Mouse (Mus musculus): Measurements from ENCODE around the gene Utp15. TPM values are rescaled to one million over a fixed set of nuclear protein-coding genes. Genes with fewer than 3 reads are reported as not detected.

Gene Utp15
- polyA plus RNA-seq, 1 experiment from 2014 or later: 26.4 TPM

DNA sequence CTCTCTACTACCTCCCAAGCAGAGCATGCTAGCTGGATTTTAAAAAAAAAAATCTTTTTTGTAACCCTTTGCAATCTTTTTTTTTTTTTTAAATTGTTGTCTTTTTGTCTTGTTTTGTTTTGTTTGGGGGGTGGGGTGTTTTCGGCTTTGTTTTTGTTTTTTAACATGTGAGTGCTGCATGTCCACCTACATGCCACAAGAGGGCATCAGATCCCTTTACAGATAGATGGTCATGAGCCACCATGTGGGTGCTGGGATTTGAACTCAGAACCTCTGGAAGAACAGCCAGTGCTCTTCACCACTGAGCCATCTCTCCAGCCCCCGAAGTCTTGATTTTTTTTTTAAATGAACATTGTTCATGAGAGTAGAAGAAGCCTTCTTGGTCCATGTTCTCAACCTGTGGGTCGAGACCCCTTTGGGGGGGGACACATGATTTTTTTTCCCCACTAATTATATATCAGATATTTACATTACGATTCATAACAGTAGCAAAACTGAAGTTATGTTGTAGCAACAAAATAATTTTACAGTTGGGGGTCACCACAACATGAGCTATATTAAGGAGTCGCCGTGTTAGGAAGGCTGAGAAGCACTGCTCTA is 35.1 kb upstream of the Utp15 start:
- Histone ChIP-seq H3K27ac (ENCODE audit: low read depth, low read length) (no peak overlapping the region), H3K9ac (ENCODE audit: low read length) (no peak overlapping the region), H3K4me2 (ENCODE audit: low read length) (no peak overlapping the region), H3K36me3 (ENCODE audit: control insufficient read depth, insufficient read depth, low read length) (no peaks in the 10 kb centered on the region), H3K4me3 (ENCODE audit: low read depth, low read length) (no peak overlapping the region), H3K4me1 (ENCODE audit: control insufficient read depth, insufficient read depth, low read length) (no peaks in the 10 kb centered on the region), H3K27me3 (replicated peaks; ENCODE audit: control insufficient read depth, insufficient read depth, low read length) (no peaks in the 10 kb centered on the region), H3K9me3 (replicated peaks; ENCODE audit: control insufficient read depth, low read length) (no peaks in the 10 kb centered on the region)
- no peak for DNase-seq (ENCODE audit: low spot score)
- WGBS: 95% methylated on average over 6 of the region's 6 CpGs
- ATAC-seq: no peak

DNA sequence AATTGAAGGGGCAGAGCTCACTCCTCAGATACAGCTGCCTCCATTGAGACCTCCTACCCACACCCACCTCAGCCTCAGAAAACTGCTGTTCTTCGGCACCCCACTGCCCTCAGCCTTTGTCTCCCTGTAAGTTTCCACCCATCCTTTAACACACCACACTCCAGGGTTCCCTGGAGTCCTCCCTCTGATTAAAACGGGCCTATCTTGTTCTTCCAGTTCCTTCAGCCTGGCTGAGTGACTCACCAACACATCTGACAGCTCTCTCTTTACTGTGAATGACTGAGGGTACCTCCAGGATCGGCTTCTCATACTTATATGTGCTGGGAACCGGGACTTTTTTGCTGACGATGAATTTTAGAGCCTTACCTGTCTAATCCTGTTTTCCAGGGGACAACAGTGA is 33.2 kb upstream of the Utp15 start:
- DNase-seq (ENCODE audit: low spot score) (no peak), ATAC-seq (no peak)
- no peaks in the 10 kb centered on the region for H3K4me1 ChIP-seq (ENCODE audit: control insufficient read depth, insufficient read depth, low read length)
- H3K27ac ChIP-seq (ENCODE audit: low read depth, low read length): no peak overlapping the region
- WGBS: 48% methylated on average over 5 of the region's 5 CpGs
- H3K9ac ChIP-seq (ENCODE audit: low read length): no peak overlapping the region
- H3K9me3 ChIP-seq (replicated peaks; ENCODE audit: control insufficient read depth, low read length): no peaks in the 10 kb centered on the region
- H3K4me3 ChIP-seq (ENCODE audit: low read depth, low read length): no peak overlapping the region
- H3K36me3 ChIP-seq (ENCODE audit: control insufficient read depth, insufficient read depth, low read length): no peaks in the 10 kb centered on the region
- no peaks in the 10 kb centered on the region for H3K27me3 ChIP-seq (replicated peaks; ENCODE audit: control insufficient read depth, insufficient read depth, low read length)
- H3K4me2 ChIP-seq (ENCODE audit: low read length): no peak overlapping the region

DNA sequence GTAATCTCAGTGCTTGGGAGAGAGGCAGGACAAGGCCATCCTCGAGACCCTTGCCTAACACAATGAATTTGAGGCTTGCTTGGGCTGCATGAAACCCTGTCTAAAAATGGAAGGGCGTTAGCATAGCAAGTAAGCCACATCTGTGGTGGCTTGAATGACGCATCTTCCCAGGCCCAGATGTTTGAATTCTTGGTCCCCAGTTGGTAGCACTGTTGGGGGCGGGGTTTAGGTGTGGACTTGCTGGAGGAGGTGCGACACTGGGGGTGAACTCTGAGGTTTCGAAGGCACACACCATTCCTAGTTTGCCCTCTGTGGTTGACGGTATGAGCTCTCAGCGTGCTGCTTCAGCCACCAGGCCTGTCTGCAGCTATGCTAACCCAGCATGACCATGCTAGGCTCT is 28.9 kb upstream of the Utp15 start:
- H3K27ac ChIP-seq (ENCODE audit: low read depth, low read length): no peak overlapping the region
- no peaks in the 10 kb centered on the region for H3K36me3 ChIP-seq (ENCODE audit: control insufficient read depth, insufficient read depth, low read length)
- H3K27me3 ChIP-seq (replicated peaks; ENCODE audit: control insufficient read depth, insufficient read depth, low read length): no peaks in the 10 kb centered on the region
- no peaks in the 10 kb centered on the region for H3K4me1 ChIP-seq (ENCODE audit: control insufficient read depth, insufficient read depth, low read length)
- H3K4me2 ChIP-seq (ENCODE audit: low read length): no peak overlapping the region
- H3K4me3 ChIP-seq (ENCODE audit: low read depth, low read length): no peak overlapping the region
- ATAC-seq (no peak), DNase-seq (ENCODE audit: low spot score) (no peak)
- no peaks in the 10 kb centered on the region for H3K9me3 ChIP-seq (replicated peaks; ENCODE audit: control insufficient read depth, low read length)
- H3K9ac ChIP-seq (ENCODE audit: low read length): no peak overlapping the region
- 82% methylated on average over 8 of the region's 8 CpGs for WGBS

DNA sequence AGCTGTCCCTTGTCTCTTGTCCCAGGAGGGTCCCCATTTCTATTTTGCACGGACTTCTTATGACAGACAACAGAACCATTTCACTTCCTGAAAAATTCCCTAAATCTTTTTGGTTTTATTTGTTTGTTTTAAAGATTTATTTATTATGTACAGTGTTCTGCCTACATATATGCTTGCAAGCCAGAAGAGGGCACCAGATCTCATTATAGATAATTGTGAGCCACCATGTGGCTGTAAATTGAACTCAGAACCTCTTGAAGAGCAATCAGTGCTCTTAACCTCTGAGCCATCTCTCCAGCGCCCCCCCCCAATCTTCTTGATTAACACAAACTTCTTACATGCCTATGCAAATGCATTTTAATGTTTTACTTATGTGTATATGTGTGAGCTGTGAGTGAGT is 27.9 kb upstream of the Utp15 start:
- no peaks in the 10 kb centered on the region for H3K4me1 ChIP-seq (ENCODE audit: control insufficient read depth, insufficient read depth, low read length)
- ATAC-seq (no peak), DNase-seq (ENCODE audit: low spot score) (no peak)
- H3K36me3 ChIP-seq (ENCODE audit: control insufficient read depth, insufficient read depth, low read length): no peaks in the 10 kb centered on the region
- no peak overlapping the region for H3K27ac ChIP-seq (ENCODE audit: low read depth, low read length)
- H3K4me2 ChIP-seq (ENCODE audit: low read length): no peak overlapping the region
- H3K27me3 ChIP-seq (replicated peaks; ENCODE audit: control insufficient read depth, insufficient read depth, low read length): no peaks in the 10 kb centered on the region
- H3K4me3 ChIP-seq (ENCODE audit: low read depth, low read length): no peak overlapping the region
- WGBS: 37% methylated on average over 2 of the region's 2 CpGs
- H3K9ac ChIP-seq (ENCODE audit: low read length): no peak overlapping the region
- no peaks in the 10 kb centered on the region for H3K9me3 ChIP-seq (replicated peaks; ENCODE audit: control insufficient read depth, low read length)

DNA sequence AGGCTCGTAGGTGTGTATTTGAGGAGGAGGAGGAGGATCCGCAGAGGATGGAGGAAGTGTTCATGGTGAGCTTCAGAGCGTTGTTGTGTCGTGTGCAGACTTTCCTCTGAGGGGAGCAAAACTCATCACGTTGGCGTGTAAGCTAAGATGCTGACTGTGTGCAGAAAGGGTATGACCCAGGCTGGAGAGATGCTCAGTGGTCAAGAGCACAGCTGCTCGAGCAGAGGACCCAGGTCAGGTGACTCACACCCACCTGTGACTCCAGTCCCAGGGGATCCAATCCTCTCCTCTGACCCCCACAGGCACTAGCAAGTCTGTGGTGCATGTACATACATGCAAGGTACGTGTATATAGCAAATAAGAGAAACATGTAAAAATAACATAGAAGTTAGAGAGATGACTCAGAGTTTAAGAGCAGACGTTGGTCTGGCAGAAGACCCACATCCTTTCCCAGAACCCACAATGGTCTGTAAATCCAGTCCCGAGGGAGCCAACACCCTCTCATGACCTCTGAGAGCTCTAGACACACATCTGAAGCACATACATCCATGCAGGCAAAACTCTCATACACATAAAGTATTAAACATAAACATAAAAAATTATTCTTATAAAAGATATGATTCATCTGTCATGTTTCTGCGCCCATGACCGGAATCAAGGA is 18.3 kb upstream of the Utp15 start:
- WGBS: 76% methylated on average over 12 of the region's 12 CpGs
- no peaks in the 10 kb centered on the region for H3K4me1 ChIP-seq (ENCODE audit: control insufficient read depth, insufficient read depth, low read length)
- H3K27ac ChIP-seq (ENCODE audit: low read depth, low read length): no peak overlapping the region
- no peak overlapping the region for H3K9ac ChIP-seq (ENCODE audit: low read length)
- no peaks in the 10 kb centered on the region for H3K27me3 ChIP-seq (replicated peaks; ENCODE audit: control insufficient read depth, insufficient read depth, low read length)
- H3K4me3 ChIP-seq (ENCODE audit: low read depth, low read length): no peak overlapping the region
- ATAC-seq (no peak), DNase-seq (ENCODE audit: low spot score) (no peak)
- peaks cover 1% of the 10 kb centered on the region; the same call in 1 of the 2 replicates for H3K36me3 ChIP-seq (ENCODE audit: control insufficient read depth, insufficient read depth, low read length)
- H3K4me2 ChIP-seq (ENCODE audit: low read length): no peak overlapping the region
- H3K9me3 ChIP-seq (replicated peaks; ENCODE audit: control insufficient read depth, low read length): no peaks in the 10 kb centered on the region

DNA sequence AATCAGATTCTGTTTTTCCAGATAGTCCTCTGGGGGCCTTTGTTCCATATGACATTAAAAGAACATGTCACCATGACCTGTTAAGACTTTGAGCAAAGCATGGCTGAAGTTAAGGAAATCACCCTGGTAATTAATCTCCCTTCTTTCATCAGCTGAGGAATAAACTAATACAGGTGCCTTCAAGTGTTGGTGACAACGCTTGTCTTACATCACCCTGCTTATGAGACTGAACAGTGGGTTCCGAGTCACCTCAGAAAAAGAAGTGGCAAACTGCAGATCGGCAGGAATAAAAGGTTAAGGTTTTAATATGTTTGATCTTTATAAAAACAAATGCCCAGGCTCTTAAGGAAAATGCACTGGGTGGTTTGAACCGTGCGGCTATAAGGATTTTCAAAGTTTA is 16.8 kb upstream of the Utp15 start, which contains the start of gene Gm21976:
TSS of gene Gm21976 (plus strand) at position 202 of the 400 bp plus-strand sequence.
- DNase-seq (ENCODE audit: low spot score): no peak
- Histone ChIP-seq H3K27me3 (replicated peaks; ENCODE audit: control insufficient read depth, insufficient read depth, low read length) (no peaks in the 10 kb centered on the region), H3K4me3 (ENCODE audit: low read depth, low read length) (no peak within 1 kb of the TSS), H3K36me3 (ENCODE audit: control insufficient read depth, insufficient read depth, low read length) (peaks cover 11% of the 10 kb centered on the region), H3K9me3 (replicated peaks; ENCODE audit: control insufficient read depth, low read length) (no peaks in the 10 kb centered on the region), H3K4me1 (ENCODE audit: control insufficient read depth, insufficient read depth, low read length) (no peaks in the 10 kb centered on the region), H3K27ac (ENCODE audit: low read depth, low read length) (no peak within 1 kb of the TSS), H3K4me2 (ENCODE audit: low read length) (no peak within 1 kb of the TSS), H3K9ac (ENCODE audit: low read length) (no peak within 1 kb of the TSS)
- WGBS: 89% methylated on average over 5 of the region's 5 CpGs
- ATAC-seq: no peak

DNA sequence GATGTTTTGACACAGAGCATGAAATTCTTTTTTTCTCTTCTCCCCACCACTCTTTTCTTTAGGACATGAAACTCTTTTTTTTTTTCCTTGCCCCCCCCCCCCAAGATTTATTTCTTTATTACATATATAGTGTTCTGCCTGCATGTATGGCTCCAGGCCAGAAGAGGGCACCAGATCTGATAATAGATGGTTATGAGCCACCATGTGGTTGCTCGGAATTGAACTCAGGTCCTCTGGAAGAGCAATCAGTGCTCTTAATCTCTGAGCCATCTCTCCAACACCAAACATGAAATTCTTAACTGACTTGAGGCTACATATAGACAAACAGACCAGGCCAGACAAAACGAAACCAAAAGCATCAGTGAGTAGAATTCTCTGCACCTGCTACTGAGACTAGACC is 14.7 kb upstream of the Utp15 start:
- Histone ChIP-seq H3K4me3 (ENCODE audit: low read depth, low read length) (no peak overlapping the region), H3K27ac (ENCODE audit: low read depth, low read length) (no peak overlapping the region), H3K4me2 (ENCODE audit: low read length) (no peak overlapping the region), H3K9me3 (replicated peaks; ENCODE audit: control insufficient read depth, low read length) (no peaks in the 10 kb centered on the region), H3K36me3 (ENCODE audit: control insufficient read depth, insufficient read depth, low read length) (peaks cover 31% of the 10 kb centered on the region), H3K4me1 (ENCODE audit: control insufficient read depth, insufficient read depth, low read length) (no peaks in the 10 kb centered on the region), H3K9ac (ENCODE audit: low read length) (no peak overlapping the region), H3K27me3 (replicated peaks; ENCODE audit: control insufficient read depth, insufficient read depth, low read length) (no peaks in the 10 kb centered on the region)
- DNase-seq (ENCODE audit: low spot score) (no peak), ATAC-seq (no peak)
- 91% methylated on average over 2 of the region's 2 CpGs for WGBS

DNA sequence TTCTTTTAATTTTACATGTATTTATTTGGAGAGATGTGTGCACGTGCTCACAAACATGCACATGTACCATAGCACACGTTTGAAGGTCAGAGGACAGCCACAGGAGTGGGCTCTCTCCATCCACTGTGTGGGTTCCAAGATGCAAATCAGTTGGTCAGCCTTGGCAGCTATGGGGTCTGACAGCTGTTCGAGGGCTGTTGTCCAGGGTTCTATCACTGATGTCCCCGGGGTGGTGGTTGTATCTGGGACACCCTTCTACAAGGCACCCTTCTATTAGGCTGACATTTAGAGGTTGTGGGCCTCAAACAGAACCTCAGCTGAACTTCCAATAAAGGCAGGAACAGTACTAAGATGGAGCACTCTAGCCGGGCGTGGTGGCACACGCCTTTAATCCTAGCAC is 13.4 kb upstream of the Utp15 start:
- WGBS: 92% methylated on average over 7 of the region's 7 CpGs
- no peaks in the 10 kb centered on the region for H3K4me1 ChIP-seq (ENCODE audit: control insufficient read depth, insufficient read depth, low read length)
- no peak overlapping the region for H3K4me2 ChIP-seq (ENCODE audit: low read length)
- no peak overlapping the region for H3K9ac ChIP-seq (ENCODE audit: low read length)
- H3K27ac ChIP-seq (ENCODE audit: low read depth, low read length): no peak overlapping the region
- ATAC-seq (no peak), DNase-seq (ENCODE audit: low spot score) (no peak)
- no peaks in the 10 kb centered on the region for H3K27me3 ChIP-seq (replicated peaks; ENCODE audit: control insufficient read depth, insufficient read depth, low read length)
- peaks cover 43% of the 10 kb centered on the region for H3K36me3 ChIP-seq (ENCODE audit: control insufficient read depth, insufficient read depth, low read length)
- H3K9me3 ChIP-seq (replicated peaks; ENCODE audit: control insufficient read depth, low read length): no peaks in the 10 kb centered on the region
- H3K4me3 ChIP-seq (ENCODE audit: low read depth, low read length): no peak overlapping the region

DNA sequence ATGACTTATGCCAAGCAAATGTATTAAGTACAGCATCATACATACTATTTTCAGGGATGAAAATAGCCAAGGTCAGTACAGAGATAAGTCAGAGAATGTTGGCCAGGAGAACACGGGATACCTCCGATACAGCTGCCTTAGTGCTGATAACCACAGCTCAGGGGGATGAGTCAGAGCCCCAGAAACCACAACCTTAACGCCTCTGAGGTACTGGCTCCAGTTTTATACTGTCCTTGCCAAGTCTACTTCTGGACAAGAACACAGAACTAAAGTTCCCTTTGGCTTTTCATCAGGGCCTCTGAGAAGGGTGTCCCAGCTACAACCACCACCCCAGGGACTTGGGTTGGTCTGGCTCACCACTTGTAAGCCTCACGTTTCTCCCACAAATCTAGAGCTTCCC is 12.8 kb upstream of the Utp15 start:
- Histone ChIP-seq H3K27ac (ENCODE audit: low read depth, low read length) (no peak overlapping the region), H3K4me2 (ENCODE audit: low read length) (no peak overlapping the region), H3K4me1 (ENCODE audit: control insufficient read depth, insufficient read depth, low read length) (no peaks in the 10 kb centered on the region), H3K9ac (ENCODE audit: low read length) (no peak overlapping the region), H3K27me3 (replicated peaks; ENCODE audit: control insufficient read depth, insufficient read depth, low read length) (no peaks in the 10 kb centered on the region), H3K36me3 (ENCODE audit: control insufficient read depth, insufficient read depth, low read length) (peaks cover 49% of the 10 kb centered on the region), H3K9me3 (replicated peaks; ENCODE audit: control insufficient read depth, low read length) (no peaks in the 10 kb centered on the region), H3K4me3 (ENCODE audit: low read depth, low read length) (no peak overlapping the region)
- 88% methylated on average over 4 of the region's 4 CpGs for whole genome bisulfite sequencing
- DNase-seq (ENCODE audit: low spot score) (no peak), ATAC-seq (no peak)

All from forebrain, embryonic 14.5 days (tissue).